Comparison of ENCODE assay signal across 8 mouse cellular contexts in genomic region chr8:117257029-117257820, GRCm38 (mm10). TPM values are rescaled to one million over a fixed set of nuclear protein-coding genes. Genes with fewer than 3 reads are reported as not detected.
DNase-seq lines count a peak whose midpoint lies in the region; ATAC-seq lines count a peak whose summit lies in the region.

Cmip (plus strand) TSS chr8:117257064.

- WGBS in intestine, embryonic 16.5 days: under 1% methylated on average over 58 of the region's 65 CpGs
- under 1% methylated on average over 47 of the region's 65 CpGs for WGBS in limb, embryonic 15.5 days
- WGBS in neural tube, embryonic 11.5 days: under 1% methylated on average over 47 of the region's 65 CpGs

- no peaks in the 10 kb centered on the region for H3K27me3 ChIP-seq in intestine, embryonic 16.5 days (replicated peaks; ENCODE audit: control insufficient read depth, insufficient read depth, low read length)
- no peaks in the 10 kb centered on the region for H3K27me3 ChIP-seq in limb, embryonic 15.5 days
- H3K27me3 ChIP-seq in neural tube, embryonic 11.5 days (ENCODE audit: control insufficient read depth, insufficient read depth, low read length): no peaks in the 10 kb centered on the region

- peaks cover 39% of the 10 kb centered on the region for H3K4me1 ChIP-seq in intestine, embryonic 16.5 days (ENCODE audit: control insufficient read depth, insufficient read depth, low read length)
- peaks cover 45% of the 10 kb centered on the region for H3K4me1 ChIP-seq in limb, embryonic 15.5 days
- peaks cover 34% of the 10 kb centered on the region for H3K4me1 ChIP-seq in neural tube, embryonic 11.5 days (ENCODE audit: control insufficient read depth, insufficient read depth, low read length)

- peak within 1 kb of the TSS; percentile 99 for H3K9ac ChIP-seq in intestine, embryonic 16.5 days (ENCODE audit: low read depth, low read length)
- H3K9ac ChIP-seq in limb, embryonic 15.5 days: peak within 1 kb of the TSS; percentile 82
- H3K9ac ChIP-seq in neural tube, embryonic 11.5 days (ENCODE audit: low read length): peak within 1 kb of the TSS; percentile 95

- H3K27ac ChIP-seq in intestine, embryonic 16.5 days (ENCODE audit: low read length): peak within 1 kb of the TSS; percentile 93
- H3K27ac ChIP-seq in limb, embryonic 15.5 days: peak within 1 kb of the TSS; percentile 87
- H3K27ac ChIP-seq in neural tube, embryonic 11.5 days (ENCODE audit: low read depth, low read length): peak within 1 kb of the TSS; percentile 90

- ATAC-seq in activated CD4-positive, CD25-positive, alpha-beta regulatory T cell, adult 4 months: no peak
- ATAC-seq in intestine, embryonic 16.5 days: peak; percentile 8; the same call in 1 of the 2 replicates
- ATAC-seq in limb, embryonic 15.5 days (ENCODE audit: insufficient number of reproducible peaks, low FRiP score, low TSS enrichment, low read depth): no peak; the same call in 1 of the 2 replicates
- ATAC-seq in neural tube, embryonic 11.5 days (ENCODE audit: insufficient read depth, low FRiP score, low TSS enrichment): peak; percentile 14

- H3K36me3 ChIP-seq in intestine, embryonic 16.5 days (ENCODE audit: control insufficient read depth, insufficient read depth, low read length): no peaks in the 10 kb centered on the region
- no peaks in the 10 kb centered on the region for H3K36me3 ChIP-seq in limb, embryonic 15.5 days
- H3K36me3 ChIP-seq in neural tube, embryonic 11.5 days (ENCODE audit: control insufficient read depth, insufficient read depth, low read length): no peaks in the 10 kb centered on the region

- H3K4me3 ChIP-seq in intestine, embryonic 16.5 days (ENCODE audit: low read length): peak within 1 kb of the TSS; percentile 99
- peak within 1 kb of the TSS; percentile 92 for H3K4me3 ChIP-seq in limb, embryonic 15.5 days
- peak within 1 kb of the TSS; percentile 96 for H3K4me3 ChIP-seq in neural tube, embryonic 11.5 days (ENCODE audit: low read depth, low read length)

- H3K4me2 ChIP-seq in intestine, embryonic 16.5 days (ENCODE audit: low read depth, low read length): peak within 1 kb of the TSS; percentile 83
- peak within 1 kb of the TSS; percentile 79 for H3K4me2 ChIP-seq in limb, embryonic 15.5 days
- H3K4me2 ChIP-seq in neural tube, embryonic 11.5 days (ENCODE audit: low read depth): peak within 1 kb of the TSS; percentile 92

- DNase-seq in CD4-positive, CD25-positive, alpha-beta regulatory T cell, adult 2 months (ENCODE audit: low read depth, low spot score): peak; percentile 65
- DNase-seq in embryo, embryonic 10 days (ENCODE audit: low spot score): peak; percentile 67
- no peak for DNase-seq in gonadal fat pad, adult 2 months (ENCODE audit: low read depth)
- peak; percentile 59 for DNase-seq in neural tube, embryonic 11.5 days (ENCODE audit: low spot score)
- peak; percentile 43 for DNase-seq in yolk sac, embryonic 10.5 days (ENCODE audit: low spot score)

- H3K9me3 ChIP-seq in intestine, embryonic 16.5 days (ENCODE audit: control insufficient read depth, low read length): no peaks in the 10 kb centered on the region; the same call in none of the 2 replicates
- H3K9me3 ChIP-seq in limb, embryonic 15.5 days: no peaks in the 10 kb centered on the region
- no peaks in the 10 kb centered on the region for H3K9me3 ChIP-seq in neural tube, embryonic 11.5 days (ENCODE audit: control insufficient read depth, low read length)

RNA-seq across cellular contexts. Expression of gene Cmip, which starts in this region (rescaled TPM):
- polyA plus RNA-seq in activated CD4-positive, CD25-positive, alpha-beta regulatory T cell, adult 4 months (2017; shearing (Covaris generic)): 10 to 100 TPM; 24.3 to 32.6 TPM
- polyA plus RNA-seq in gonadal fat pad, adult 2 months (2012; rRNA removed): 38.4 and 55.2 TPM in 2 replicates
- 16.7 and 16.8 TPM in 2 replicates for polyA plus RNA-seq in intestine, embryonic 16.5 days (2015; fragmentation: Nextera tagmentation; extraction: Ambion mirVana)
- 18.8 and 20.7 TPM in 2 replicates for polyA plus RNA-seq in limb, embryonic 15.5 days (2015; fragmentation: Nextera tagmentation; extraction: Ambion mirVana)
- polyA plus RNA-seq in neural tube, embryonic 11.5 days (2014; fragmentation: Nextera tagmentation; extraction: Ambion mirVana): 52.2 and 56.7 TPM in 2 replicates

Comparison
In these comparisons a context has a peak if more than half of its experiments do, and no peak if none do; other contexts are left out.
1. ATAC-seq: peak in intestine, embryonic 16.5 days (single experiment) and neural tube, embryonic 11.5 days (single experiment); none in activated CD4-positive, CD25-positive, alpha-beta regulatory T cell, adult 4 months (single experiment) and limb, embryonic 15.5 days (single experiment).
2. Peak in every context shown above with its lines, with median percentiles within 50 percentile points of each other: H3K27ac ChIP-seq, H3K4me2 ChIP-seq, H3K4me3 ChIP-seq and H3K9ac ChIP-seq.